Comparison of ENCODE assay signal across 12 mouse cellular contexts in genomic region chr19:42904240-42904639, GRCm38 (mm10).
DNase-seq lines count a peak whose midpoint lies in the region; ATAC-seq and TF ChIP-seq lines count a peak whose summit lies in the region.
"Had no signal": no experiment of that assay in that cellular context is flagged by ENCODE, and none has a peak within 500 bp of the region (broad histone marks: within the 10 kb centered on the region; RNA-seq: fewer than 3 reads in every experiment).

No protein-coding gene starts in this region.

- H3K36me3 ChIP-seq in hindbrain, embryonic 13.5 days, result no peaks in the 10 kb centered on the region
- H3K36me3 ChIP-seq in midbrain, embryonic 14.5 days (ENCODE audit: control insufficient read depth, insufficient read depth, low read length), result no peaks in the 10 kb centered on the region
- H3K36me3 ChIP-seq in heart, adult 2 months (ENCODE audit: control insufficient read depth, insufficient read depth, low read length), result no peaks in the 10 kb centered on the region

- WGBS in hindbrain, embryonic 13.5 days, result 28% methylated on average over 4 of the region's 4 CpGs
- WGBS in midbrain, embryonic 14.5 days, result 21% methylated on average over 4 of the region's 4 CpGs
- 75% methylated on average over 4 of the region's 4 CpGs for WGBS in heart, adult 2 months

- H3K79me2 ChIP-seq in heart, adult 2 months (replicated peaks; ENCODE audit: control insufficient read depth, insufficient read depth, low read length), result no peaks in the 10 kb centered on the region

- intact Hi-C loops in heart, adult 2 months (cut with DNase I), result no loop called here
- intact Hi-C loops in left cerebral cortex, postnatal 4 days (cut with DNase I), result no loop called here

- H3K4me3 ChIP-seq in hindbrain, embryonic 13.5 days, result no peak overlapping the region
- H3K4me3 ChIP-seq in midbrain, embryonic 14.5 days (replicated peaks; ENCODE audit: low read depth, low read length), result no peak overlapping the region
- no peak overlapping the region for H3K4me3 ChIP-seq in heart, adult 2 months

- peaks cover 21% of the 10 kb centered on the region for H3K4me1 ChIP-seq in hindbrain, embryonic 13.5 days (replicated peaks)
- H3K4me1 ChIP-seq in midbrain, embryonic 14.5 days (ENCODE audit: control insufficient read depth, insufficient read depth, low read length), result peaks cover 21% of the 10 kb centered on the region
- no peaks in the 10 kb centered on the region for H3K4me1 ChIP-seq in heart, adult 2 months (ENCODE audit: control insufficient read depth, insufficient read depth, low read length)

- H3K27me3 ChIP-seq in hindbrain, embryonic 13.5 days, result no peaks in the 10 kb centered on the region
- no peaks in the 10 kb centered on the region for H3K27me3 ChIP-seq in midbrain, embryonic 14.5 days (ENCODE audit: control insufficient read depth, insufficient read depth, low read length)
- no peaks in the 10 kb centered on the region for H3K27me3 ChIP-seq in heart, adult 2 months (ENCODE audit: control insufficient read depth, insufficient read depth, low read length)

- ATAC-seq in hindbrain, embryonic 13.5 days (ENCODE audit: low FRiP score), result peak; percentile 78
- ATAC-seq in midbrain, embryonic 14.5 days (ENCODE audit: low FRiP score, low TSS enrichment), result no peak

- TF ChIP-seq CTCF in heart, adult 2 months (IDR thresholded peaks at IDR 0.05), result no peak

- no peak overlapping the region for H3K27ac ChIP-seq in hindbrain, embryonic 13.5 days
- peak overlapping the region; percentile 49; the same call in 1 of the 2 replicates for H3K27ac ChIP-seq in midbrain, embryonic 14.5 days (replicated peaks; ENCODE audit: low read depth, low read length)
- H3K27ac ChIP-seq in heart, adult 2 months, result no peak overlapping the region

- peak; percentile 76 for DNase-seq in MN1 (ENCODE audit: low spot score)
- peak; percentile 16 for DNase-seq in Muller cell, postnatal 12 days (ENCODE audit: inconsistent ontology term)
- peak; percentile 45 for DNase-seq in midbrain, embryonic 14.5 days
- DNase-seq in yolk sac, embryonic 10.5 days (ENCODE audit: low spot score), result no peak
- no peak for DNase-seq in heart, adult 2 months
- no peak for DNase-seq in left cerebral cortex, postnatal 4 days
- DNase-seq: adrenal gland, postnatal 36 days; cerebellum, adult 11-12 months; heart, adult 18-20 months; kidney, postnatal 25 days; liver had no signal

- no peaks in the 10 kb centered on the region for H3K9me3 ChIP-seq in hindbrain, embryonic 13.5 days
- no peaks in the 10 kb centered on the region for H3K9me3 ChIP-seq in midbrain, embryonic 14.5 days (ENCODE audit: control insufficient read depth, low read length)

- no peak overlapping the region for H3K9ac ChIP-seq in hindbrain, embryonic 13.5 days
- no peak overlapping the region for H3K9ac ChIP-seq in midbrain, embryonic 14.5 days (replicated peaks; ENCODE audit: low read length)
- H3K9ac ChIP-seq in heart, adult 2 months (ENCODE audit: low read depth, low read length), result no peak overlapping the region

- no peak overlapping the region for H3K4me2 ChIP-seq in hindbrain, embryonic 13.5 days
- no peak overlapping the region for H3K4me2 ChIP-seq in midbrain, embryonic 14.5 days (ENCODE audit: low read length)

- no peak for TF ChIP-seq EP300 in heart, adult 2 months (IDR thresholded peaks at IDR 0.05; ENCODE audit: insufficient read depth, low read depth, low read length)

- no peak for TF ChIP-seq POLR2A in heart, adult 2 months (IDR thresholded peaks at IDR 0.05; ENCODE audit: insufficient read depth, low read depth, low read length)

Comparison
In these comparisons a context has a peak if more than half of its experiments do, and no peak if none do; other contexts are left out.
1. DNase-seq: peak in MN1 (single experiment), Muller cell, postnatal 12 days (single experiment) and midbrain, embryonic 14.5 days (single experiment); none in yolk sac, embryonic 10.5 days (single experiment), heart, adult 2 months (0 of 2) and left cerebral cortex, postnatal 4 days (single experiment).